ENCODE assay signal across 8 mouse cellular contexts in genomic region chr13:63356558-63356957, GRCm38 (mm10).
A peak's percentile ranks its signal among the peaks of the same experiment; 100 is the strongest.
DNase-seq lines count a peak whose midpoint lies in the region; ATAC-seq and TF ChIP-seq lines count a peak whose summit lies in the region.

No protein-coding gene starts in this region.

- no peaks in the 10 kb centered on the region for H3K36me3 ChIP-seq in lung, embryonic 14.5 days (ENCODE audit: insufficient read depth)

- H3K9ac ChIP-seq in lung, embryonic 14.5 days = no peak overlapping the region

- no peaks in the 10 kb centered on the region for H3K9me3 ChIP-seq in lung, embryonic 14.5 days (ENCODE audit: low read depth, low read length)

- H3K27me3 ChIP-seq in lung, embryonic 14.5 days (ENCODE audit: insufficient read depth, low read length) = no peaks in the 10 kb centered on the region

- 31% methylated on average over 3 of the region's 3 CpGs for WGBS in lung, embryonic 14.5 days

- no peak for ATAC-seq in lung, embryonic 14.5 days (ENCODE audit: insufficient read depth)

- no peak overlapping the region for H3K4me2 ChIP-seq in lung, embryonic 14.5 days

- no peak overlapping the region for H3K27ac ChIP-seq in lung, embryonic 14.5 days (ENCODE audit: low read depth)

- peak; percentile 77 for DNase-seq in CD4-positive, CD25-positive, alpha-beta regulatory T cell, adult 2 months (ENCODE audit: low read depth, low spot score)
- peak; percentile 44 for DNase-seq in Muller cell, postnatal 12 days (ENCODE audit: inconsistent ontology term)
- peak; percentile 80 for DNase-seq in cerebellum, adult 9-10 months
- DNase-seq in frontal cortex, postnatal 36 days (ENCODE audit: low spot score in 2 of 2) = peak; percentile 62 to 88
- peak; percentile 68 to 83 for DNase-seq in kidney, postnatal 36 days
- peak; percentile 88 for DNase-seq in lung, embryonic 14.5 days
- DNase-seq in retina, postnatal 1 day = peak; percentile 86
- DNase-seq in ovary, adult 18-20 months (ENCODE audit: low spot score) = no peak

- peak; percentile 86 for TF ChIP-seq CTCF in lung, embryonic 14.5 days (IDR thresholded peaks at IDR 0.05; ENCODE audit: low read depth)

- H3K4me1 ChIP-seq in lung, embryonic 14.5 days (ENCODE audit: insufficient read depth) = no peaks in the 10 kb centered on the region

- H3K4me3 ChIP-seq in lung, embryonic 14.5 days (ENCODE audit: low read depth, low read length) = no peak overlapping the region
